Mouse (Mus musculus) thymus, adult 2 months (tissue): ENCODE data around the gene Mb.

ENCODE experiments used
- CTCF ChIP-seq: fragments of 200-500 bp; IDR thresholded peaks from 2 replicates; pipeline ENCODE4 v1.5.1; 2012; ENCODE audit warnings: mild to moderate bottlenecking, control low read depth, low read length, moderate library complexity, borderline replicate concordance; ENCODE audit not compliant: control insufficient read depth, poor library complexity, insufficient read depth; ENCODE audit errors: extremely low read depth
- POLR2A ChIP-seq: fragments of 200-500 bp; IDR thresholded peaks from 2 replicates; pipeline ENCODE4 v1.6.1; 2012; ENCODE audit warnings: mild to moderate bottlenecking, low read length, control low read depth, moderate library complexity; ENCODE audit not compliant: control insufficient read depth, poor library complexity, insufficient read depth; ENCODE audit errors: extremely low read depth

- TF ChIP-seq POLR2A, result no peak
- TF ChIP-seq CTCF, result no peak
Observed at GRCm38 (mm10) chr15:76982745-76983144, 67.7 kb downstream of the Mb start.
